Mouse (Mus musculus): ENCODE results near the gene Nxnl2. TPM values are rescaled to one million over a fixed set of nuclear protein-coding genes. Genes with fewer than 3 reads are reported as not detected.

Nxnl2 gene
- 4.1 and 6.0 TPM in 2 replicates for polyA plus RNA-seq (2015; fragmentation: Nextera tagmentation; extraction: Ambion mirVana)

- no peaks in the 10 kb centered on the region for H3K9me3 ChIP-seq (ENCODE audit: control insufficient read depth, low read length)
- peaks cover 10% of the 10 kb centered on the region for H3K4me1 ChIP-seq (ENCODE audit: control insufficient read depth, insufficient read depth, low read depth, low read length)
- H3K27me3 ChIP-seq (replicated peaks; ENCODE audit: control insufficient read depth, insufficient read depth, low read length) = no peaks in the 10 kb centered on the region
- no peaks in the 10 kb centered on the region for H3K36me3 ChIP-seq (ENCODE audit: control insufficient read depth, insufficient read depth, low read length)
- H3K4me3 ChIP-seq (ENCODE audit: low read length) = peak within 1 kb of the TSS; percentile 52
- under 1% methylated on average over 54 of the region's 64 CpGs for WGBS
- no peak within 1 kb of the TSS for H3K27ac ChIP-seq (ENCODE audit: low read depth, low read length)
- H3K4me2 ChIP-seq (ENCODE audit: low read length) = peak within 1 kb of the TSS; percentile 97
- peak; percentile 82 for ATAC-seq
- peak within 1 kb of the TSS; percentile 65 for H3K9ac ChIP-seq (ENCODE audit: low read depth, low read length)
These were observed at the start of gene Nxnl2 for GRCm38 (mm10) chr13:51170691-51171680. TSS of gene Nxnl2 (plus strand) at chr13:51171022.

GRCm38 (mm10) chr13:51121966-51122365 is 48.9 kb upstream of the Nxnl2 start:
- no peak for ATAC-seq

GRCm38 (mm10) chr13:51122771-51123170 is 48.1 kb upstream of the Nxnl2 start:
- Histone ChIP-seq H3K9me3 (ENCODE audit: control insufficient read depth, low read length) (no peaks in the 10 kb centered on the region), H3K4me1 (ENCODE audit: control insufficient read depth, insufficient read depth, low read depth, low read length) (peaks cover 44% of the 10 kb centered on the region), H3K9ac (ENCODE audit: low read depth, low read length) (no peak overlapping the region), H3K36me3 (ENCODE audit: control insufficient read depth, insufficient read depth, low read length) (no peaks in the 10 kb centered on the region), H3K27ac (ENCODE audit: low read depth, low read length) (no peak overlapping the region), H3K27me3 (replicated peaks; ENCODE audit: control insufficient read depth, insufficient read depth, low read length) (no peaks in the 10 kb centered on the region), H3K4me3 (ENCODE audit: low read length) (no peak overlapping the region), H3K4me2 (ENCODE audit: low read length) (no peak overlapping the region)
- WGBS = 73% methylated on average over 8 of the region's 8 CpGs
- no peak for ATAC-seq

More at GRCm38 (mm10) chr13:51121966-51122365, 48.9 kb upstream of the Nxnl2 start:
- no peaks in the 10 kb centered on the region for H3K27me3 ChIP-seq (replicated peaks; ENCODE audit: control insufficient read depth, insufficient read depth, low read length)
- WGBS = 24% methylated on average over 1 of the region's 1 CpGs
- no peaks in the 10 kb centered on the region for H3K9me3 ChIP-seq (ENCODE audit: control insufficient read depth, low read length)
- H3K4me2 ChIP-seq (ENCODE audit: low read length) = no peak overlapping the region
- peaks cover 44% of the 10 kb centered on the region for H3K4me1 ChIP-seq (ENCODE audit: control insufficient read depth, insufficient read depth, low read depth, low read length)
- H3K36me3 ChIP-seq (ENCODE audit: control insufficient read depth, insufficient read depth, low read length) = no peaks in the 10 kb centered on the region
- H3K27ac ChIP-seq (ENCODE audit: low read depth, low read length) = no peak overlapping the region
- no peak overlapping the region for H3K9ac ChIP-seq (ENCODE audit: low read depth, low read length)
- H3K4me3 ChIP-seq (ENCODE audit: low read length) = no peak overlapping the region

GRCm38 (mm10) chr13:51125357-51125756 is 45.5 kb upstream of the Nxnl2 start:
- H3K36me3 ChIP-seq (ENCODE audit: control insufficient read depth, insufficient read depth, low read length) = no peaks in the 10 kb centered on the region
- H3K27ac ChIP-seq (ENCODE audit: low read depth, low read length) = no peak overlapping the region
- H3K4me1 ChIP-seq (ENCODE audit: control insufficient read depth, insufficient read depth, low read depth, low read length) = peaks cover 25% of the 10 kb centered on the region
- H3K9me3 ChIP-seq (ENCODE audit: control insufficient read depth, low read length) = no peaks in the 10 kb centered on the region
- H3K4me3 ChIP-seq (ENCODE audit: low read length) = no peak overlapping the region
- 73% methylated on average over 8 of the region's 8 CpGs for WGBS
- ATAC-seq = no peak
- H3K9ac ChIP-seq (ENCODE audit: low read depth, low read length) = no peak overlapping the region
- no peaks in the 10 kb centered on the region for H3K27me3 ChIP-seq (replicated peaks; ENCODE audit: control insufficient read depth, insufficient read depth, low read length)
- H3K4me2 ChIP-seq (ENCODE audit: low read length) = no peak overlapping the region

- Histone ChIP-seq H3K27me3 (replicated peaks; ENCODE audit: control insufficient read depth, insufficient read depth, low read length) (no peaks in the 10 kb centered on the region), H3K36me3 (ENCODE audit: control insufficient read depth, insufficient read depth, low read length) (no peaks in the 10 kb centered on the region), H3K4me1 (ENCODE audit: control insufficient read depth, insufficient read depth, low read depth, low read length) (peaks cover 3% of the 10 kb centered on the region), H3K4me2 (ENCODE audit: low read length) (no peak overlapping the region), H3K9ac (ENCODE audit: low read depth, low read length) (no peak overlapping the region), H3K4me3 (ENCODE audit: low read length) (no peak overlapping the region), H3K9me3 (ENCODE audit: control insufficient read depth, low read length) (no peaks in the 10 kb centered on the region), H3K27ac (ENCODE audit: low read depth, low read length) (no peak overlapping the region)
- WGBS = 92% methylated on average over 2 of the region's 2 CpGs
- ATAC-seq = no peak
These were observed 42.9 kb upstream of the Nxnl2 start for GRCm38 (mm10) chr13:51127906-51128305.

- Histone ChIP-seq H3K4me3 (ENCODE audit: low read length) (no peak overlapping the region), H3K36me3 (ENCODE audit: control insufficient read depth, insufficient read depth, low read length) (no peaks in the 10 kb centered on the region), H3K4me2 (ENCODE audit: low read length) (no peak overlapping the region), H3K9me3 (ENCODE audit: control insufficient read depth, low read length) (no peaks in the 10 kb centered on the region), H3K27ac (ENCODE audit: low read depth, low read length) (no peak overlapping the region), H3K27me3 (replicated peaks; ENCODE audit: control insufficient read depth, insufficient read depth, low read length) (no peaks in the 10 kb centered on the region), H3K4me1 (ENCODE audit: control insufficient read depth, insufficient read depth, low read depth, low read length) (peaks cover 3% of the 10 kb centered on the region), H3K9ac (ENCODE audit: low read depth, low read length) (no peak overlapping the region)
- peak; percentile 40; the same call in 1 of the 2 replicates for ATAC-seq
- 88% methylated on average over 7 of the region's 7 CpGs for WGBS
These were observed 42.4 kb upstream of the Nxnl2 start for GRCm38 (mm10) chr13:51128417-51128816.

- Histone ChIP-seq H3K36me3 (ENCODE audit: control insufficient read depth, insufficient read depth, low read length) (peaks cover 9% of the 10 kb centered on the region), H3K4me3 (ENCODE audit: low read length) (no peak overlapping the region), H3K4me2 (ENCODE audit: low read length) (no peak overlapping the region), H3K9ac (ENCODE audit: low read depth, low read length) (no peak overlapping the region), H3K9me3 (ENCODE audit: control insufficient read depth, low read length) (no peaks in the 10 kb centered on the region), H3K27me3 (replicated peaks; ENCODE audit: control insufficient read depth, insufficient read depth, low read length) (no peaks in the 10 kb centered on the region), H3K27ac (ENCODE audit: low read depth, low read length) (no peak overlapping the region), H3K4me1 (ENCODE audit: control insufficient read depth, insufficient read depth, low read depth, low read length) (peaks cover 3% of the 10 kb centered on the region; the same call in 1 of the 2 replicates)
- WGBS = 83% methylated on average over 10 of the region's 10 CpGs
- ATAC-seq = no peak
These were observed 39.6 kb upstream of the Nxnl2 start for GRCm38 (mm10) chr13:51131179-51131578.

GRCm38 (mm10) chr13:51136315-51136714 is 34.5 kb upstream of the Nxnl2 start:
- 93% methylated on average over 4 of the region's 4 CpGs for WGBS
- Histone ChIP-seq H3K4me1 (ENCODE audit: control insufficient read depth, insufficient read depth, low read depth, low read length) (no peaks in the 10 kb centered on the region; the same call in 1 of the 2 replicates), H3K27ac (ENCODE audit: low read depth, low read length) (no peak overlapping the region), H3K4me3 (ENCODE audit: low read length) (no peak overlapping the region), H3K36me3 (ENCODE audit: control insufficient read depth, insufficient read depth, low read length) (peaks cover 14% of the 10 kb centered on the region), H3K9ac (ENCODE audit: low read depth, low read length) (no peak overlapping the region), H3K4me2 (ENCODE audit: low read length) (no peak overlapping the region), H3K27me3 (replicated peaks; ENCODE audit: control insufficient read depth, insufficient read depth, low read length) (no peaks in the 10 kb centered on the region), H3K9me3 (ENCODE audit: control insufficient read depth, low read length) (no peaks in the 10 kb centered on the region)
- ATAC-seq = no peak

- no peak for ATAC-seq
- Histone ChIP-seq H3K9ac (ENCODE audit: low read depth, low read length) (no peak overlapping the region), H3K36me3 (ENCODE audit: control insufficient read depth, insufficient read depth, low read length) (peaks cover 14% of the 10 kb centered on the region), H3K4me2 (ENCODE audit: low read length) (no peak overlapping the region), H3K27me3 (replicated peaks; ENCODE audit: control insufficient read depth, insufficient read depth, low read length) (no peaks in the 10 kb centered on the region), H3K4me1 (ENCODE audit: control insufficient read depth, insufficient read depth, low read depth, low read length) (no peaks in the 10 kb centered on the region; the same call in 1 of the 2 replicates), H3K4me3 (ENCODE audit: low read length) (no peak overlapping the region), H3K9me3 (ENCODE audit: control insufficient read depth, low read length) (no peaks in the 10 kb centered on the region), H3K27ac (ENCODE audit: low read depth, low read length) (no peak overlapping the region)
- WGBS = 74% methylated on average over 2 of the region's 2 CpGs
These were observed 33.7 kb upstream of the Nxnl2 start for GRCm38 (mm10) chr13:51136996-51137701.
